Mouse (Mus musculus) MEL (cell line): ENCODE measurements at regions not wholly inside any gene's neighbourhood (a gene's known extent, or its start where the extent isn't known, plus 50 kb on each side); places are given as distances from the start of the nearest gene placed in this dataset.

Experiments
- DNase-seq: peaks from one replicate; pipeline ENCODE4 v3.0.0; 2011; ENCODE audit warnings: low read depth, low spot score
- H3K27ac ChIP-seq: 2 replicates; pipeline ENCODE4 v1.5.1; 2012; ENCODE audit warnings: low read depth, mild to moderate bottlenecking, control low read depth, low read length, moderate library complexity; ENCODE audit not compliant: control insufficient read depth
- H3K27me3 ChIP-seq, 2 experiments: fragments of 150-350 bp in 1 of 2; sonication (generic) in 1 of 2; 2 replicates each; pipeline ENCODE4 v1.6.1; 2012; ENCODE audit warnings: low read length in 2 of 2, mild to moderate bottlenecking in 2 of 2, improper control_type of control experiment in 1 of 2, moderate library complexity in 1 of 2; ENCODE audit not compliant: insufficient read depth in 2 of 2, control insufficient read depth in 1 of 2
- H3K36me3 ChIP-seq, 2 experiments: 2 replicates each; pipeline ENCODE4 v1.6.1; 2012 to 2014; ENCODE audit warnings: low read length in 2 of 2, improper control_type of control experiment in 1 of 2, inconsistent platforms in 1 of 2, mild to moderate bottlenecking in 1 of 2; ENCODE audit not compliant: insufficient read depth in 2 of 2, control insufficient read depth in 1 of 2
- H3K4me1 ChIP-seq, 2 experiments: fragments of 150-350 bp in 1 of 2; sonication (generic) in 1 of 2; 2 replicates each; pipeline ENCODE4 v1.6.1; 2012; ENCODE audit warnings: low read length in 2 of 2, improper control_type of control experiment in 1 of 2, mild to moderate bottlenecking in 1 of 2; ENCODE audit not compliant: insufficient read depth in 2 of 2, control insufficient read depth in 1 of 2
- H3K4me3 ChIP-seq, 2 experiments: fragments of 150-350 bp in 1 of 2; sonication (generic) in 1 of 2; 2 replicates each; pipeline ENCODE4 v1.5.1; 2012; ENCODE audit warnings: low read depth in 2 of 2, low read length in 2 of 2, mild to moderate bottlenecking in 2 of 2, moderate library complexity in 2 of 2, control low read depth in 1 of 2, improper control_type of control experiment in 1 of 2; ENCODE audit not compliant: control insufficient read depth in 1 of 2, insufficient read depth in 1 of 2
- H3K79me2 ChIP-seq: 2 replicates; pipeline ENCODE4 v1.6.1; 2012; ENCODE audit warnings: mild to moderate bottlenecking, low read length, moderate library complexity; ENCODE audit not compliant: control insufficient read depth, poor library complexity, insufficient read depth
- H3K9ac ChIP-seq: 2 replicates; pipeline ENCODE4 v1.6.1; 2012; ENCODE audit warnings: low read depth, mild to moderate bottlenecking, control low read depth, low read length, moderate library complexity; ENCODE audit not compliant: control insufficient read depth, poor library complexity, severe bottlenecking
- H3K9me3 ChIP-seq: fragments of 150-350 bp; sonication (generic); replicated peaks from 2 replicates; pipeline ENCODE4 v1.6.1; 2012; ENCODE audit warnings: mild to moderate bottlenecking, low read length, improper control_type of control experiment, moderate library complexity; ENCODE audit not compliant: insufficient read depth
- BHLHE40 ChIP-seq: IDR thresholded peaks from 2 replicates; pipeline ENCODE4 v1.6.1; 2012; ENCODE audit warnings: low read depth, mild to moderate bottlenecking, inconsistent platforms, low read length, improper control_type of control experiment, borderline replicate concordance
- CHD1 ChIP-seq: IDR thresholded peaks from 2 replicates; pipeline ENCODE4 v1.6.1; 2012; ENCODE audit warnings: low read depth, mild to moderate bottlenecking, inconsistent platforms, low read length, improper control_type of control experiment
- CTCF ChIP-seq, 3 experiments: IDR thresholded peaks in 2 of 3; conservative IDR thresholded peaks in 1 of 3; 2 replicates each; pipeline ENCODE4 v1.5.1; 2011 to 2012; ENCODE audit warnings: low read length in 3 of 3, low read depth in 2 of 3, mild to moderate bottlenecking in 2 of 3, improper control_type of control experiment in 1 of 3, inconsistent platforms in 1 of 3, mixed read lengths in 1 of 3, moderate library complexity in 1 of 3; ENCODE audit not compliant: control insufficient read depth in 1 of 3, insufficient read depth in 1 of 3, poor library complexity in 1 of 3, severe bottlenecking in 1 of 3
- ETS1 ChIP-seq: IDR thresholded peaks from 2 replicates; pipeline ENCODE4 v1.6.1; 2012; ENCODE audit warnings: low read depth, mild to moderate bottlenecking, inconsistent platforms, low read length, improper control_type of control experiment, moderate library complexity
- GABPA ChIP-seq: IDR thresholded peaks from 2 replicates; pipeline ENCODE4 v1.6.1; 2012; ENCODE audit warnings: low read depth, mild to moderate bottlenecking, inconsistent platforms, low read length, improper control_type of control experiment, moderate library complexity
- GATA1 ChIP-seq: IDR thresholded peaks from 2 replicates; pipeline ENCODE4 v1.6.1; 2011; ENCODE audit warnings: low read depth, low read length, improper control_type of control experiment
- HCFC1 ChIP-seq: IDR thresholded peaks from 2 replicates; pipeline ENCODE4 v1.6.1; 2012; ENCODE audit warnings: low read depth, mild to moderate bottlenecking, inconsistent platforms, low read length, improper control_type of control experiment, moderate library complexity
- MAX ChIP-seq: IDR thresholded peaks from 2 replicates; pipeline ENCODE4 v1.6.1; 2011; ENCODE audit warnings: low read length, improper control_type of control experiment
- MAZ ChIP-seq: IDR thresholded peaks from 2 replicates; pipeline ENCODE4 v1.6.1; 2012; ENCODE audit warnings: low read depth, mild to moderate bottlenecking, inconsistent platforms, low read length, improper control_type of control experiment
- MYB ChIP-seq: IDR thresholded peaks from 2 replicates; pipeline ENCODE4 v1.6.1; 2011; ENCODE audit warnings: mild to moderate bottlenecking, low read depth, low read length, improper control_type of control experiment
- MYC ChIP-seq: IDR thresholded peaks from 2 replicates; pipeline ENCODE4 v1.6.1; 2011; ENCODE audit warnings: low read depth, mild to moderate bottlenecking, low read length, improper control_type of control experiment, moderate library complexity
- NRF1 ChIP-seq: IDR thresholded peaks from 2 replicates; pipeline ENCODE4 v1.6.1; 2014; ENCODE audit warnings: low read depth, mild to moderate bottlenecking, inconsistent platforms, low read length, improper control_type of control experiment, moderate library complexity; ENCODE audit not compliant: poor library complexity, insufficient read depth, severe bottlenecking
- RAD21 ChIP-seq: IDR thresholded peaks from 2 replicates; pipeline ENCODE4 v1.6.1; 2011; ENCODE audit warnings: mild to moderate bottlenecking, low read depth, low read length, improper control_type of control experiment
- SIN3A ChIP-seq: IDR thresholded peaks from 2 replicates; pipeline ENCODE4 v1.6.1; 2012; ENCODE audit warnings: low read length, improper control_type of control experiment, inconsistent platforms
- SMC3 ChIP-seq: IDR thresholded peaks from 2 replicates; pipeline ENCODE4 v1.6.1; 2011; ENCODE audit warnings: low read depth, low read length, improper control_type of control experiment
- TCF12 ChIP-seq: IDR thresholded peaks from 2 replicates; pipeline ENCODE4 v1.6.1; 2014; ENCODE audit warnings: low read depth, mild to moderate bottlenecking, inconsistent platforms, low read length, improper control_type of control experiment, moderate library complexity
- USF1 ChIP-seq: IDR thresholded peaks from 2 replicates; pipeline ENCODE4 v1.6.1; 2014; ENCODE audit warnings: low read depth, mild to moderate bottlenecking, inconsistent platforms, low read length, improper control_type of control experiment, moderate library complexity
- USF2 ChIP-seq, 2 experiments: IDR thresholded peaks; 2 replicates each; pipeline ENCODE4 v1.6.1; 2011 to 2012; ENCODE audit warnings: improper control_type of control experiment in 2 of 2, low read length in 2 of 2, borderline replicate concordance in 1 of 2, inconsistent platforms in 1 of 2, low read depth in 1 of 2, mild to moderate bottlenecking in 1 of 2; ENCODE audit not compliant: insufficient read depth in 1 of 2
- ZC3H11A ChIP-seq: IDR thresholded peaks from 2 replicates; pipeline ENCODE4 v1.6.1; 2012; ENCODE audit warnings: low read depth, mild to moderate bottlenecking, inconsistent platforms, low read length, improper control_type of control experiment
- ZMIZ1 ChIP-seq: IDR thresholded peaks from 2 replicates; pipeline ENCODE4 v1.6.1; 2012; ENCODE audit warnings: low read depth, mild to moderate bottlenecking, inconsistent platforms, low read length, improper control_type of control experiment, moderate library complexity
- ZNF384 ChIP-seq: IDR thresholded peaks from 2 replicates; pipeline ENCODE4 v1.6.1; 2012; ENCODE audit warnings: low read depth, mild to moderate bottlenecking, inconsistent platforms, low read length, improper control_type of control experiment

DNA sequence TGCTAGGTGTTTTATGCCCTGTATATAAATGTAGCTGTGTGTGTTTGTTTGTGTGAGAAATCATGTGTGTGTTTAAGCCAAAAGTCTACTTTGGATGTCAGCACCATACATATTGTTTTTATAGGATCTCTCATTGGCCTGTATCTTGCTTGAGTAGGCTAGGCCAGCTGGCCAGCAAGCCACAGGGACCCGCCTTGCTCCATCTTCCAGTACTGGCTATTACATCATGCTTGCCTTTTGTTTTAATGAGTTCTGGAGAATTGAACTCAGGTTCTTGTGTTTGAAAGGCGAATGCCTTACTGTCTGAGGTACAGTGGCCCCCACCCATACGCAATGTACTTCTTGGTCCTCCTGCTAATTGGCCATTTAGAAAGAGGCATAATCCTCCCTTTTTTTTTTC lies 559.9 kb downstream of the Ebf1 start:
- Histone ChIP-seq H3K27ac (no peak overlapping the region), H3K36me3 (no peaks in the 10 kb centered on the region), H3K4me1 (no peaks in the 10 kb centered on the region), H3K27me3 (no peaks in the 10 kb centered on the region), H3K9ac (no peak overlapping the region), H3K9me3 (no peaks in the 10 kb centered on the region), H3K4me3 (no peak overlapping the region), H3K79me2 (no peaks in the 10 kb centered on the region)
- no peak for DNase-seq
- no peak for TF ChIP-seq MYB
- TF ChIP-seq TCF12: no peak
- TF ChIP-seq ZMIZ1: no peak
- no peak for TF ChIP-seq SMC3
- TF ChIP-seq MAX: no peak
- no peak for TF ChIP-seq CHD1
- no peak for TF ChIP-seq HCFC1
- no peak for TF ChIP-seq SIN3A
- TF ChIP-seq ZNF384: no peak
- no peak for TF ChIP-seq RAD21
- no peak for TF ChIP-seq MAZ
- no peak for TF ChIP-seq ZC3H11A
- no peak for TF ChIP-seq MYC
- no peak for TF ChIP-seq USF2 (IDR thresholded peaks at IDR 0.05; ENCODE audit: borderline replicate concordance in 1 of 2, insufficient read depth in 1 of 2, low read depth in 1 of 2, low read length in 2 of 2)
- no peak for TF ChIP-seq USF1
- no peak for TF ChIP-seq GABPA
- TF ChIP-seq GATA1: no peak
- no peak for TF ChIP-seq CTCF (IDR thresholded peaks at IDR 0.05 in 2 of 3, conservative IDR thresholded peaks at IDR 0.05 in 1 of 3; ENCODE audit: control insufficient read depth in 1 of 3, insufficient read depth in 1 of 3, low read depth in 2 of 3, low read length in 3 of 3, poor library complexity in 1 of 3, severe bottlenecking in 1 of 3)

- Histone ChIP-seq H3K79me2 (no peaks in the 10 kb centered on the region), H3K27me3 (no peaks in the 10 kb centered on the region), H3K9me3 (no peaks in the 10 kb centered on the region), H3K36me3 (no peaks in the 10 kb centered on the region), H3K27ac (no peak overlapping the region), H3K4me3 (no peak overlapping the region), H3K4me1 (no peaks in the 10 kb centered on the region), H3K9ac (no peak overlapping the region)
- no peak for DNase-seq
- TF ChIP-seq ETS1 (no peak), SIN3A (no peak), NRF1 (no peak), BHLHE40 (no peak)
Measured at GRCm38 (mm10) chr11:45178036-45178435, 560.9 kb downstream of the Ebf1 start.
